Mouse (Mus musculus) gastrocnemius, postnatal 25 days (tissue): ENCODE results near the gene Engase. TPM values are rescaled to one million over a fixed set of nuclear protein-coding genes. Genes with fewer than 3 reads are reported as not detected.

Experiments
- DNase-seq: peaks from one replicate; pipeline ENCODE4 v3.0.0; 2022
- total RNA-seq, 2 experiments: library from RNA; stranded (reverse); gene quantifications; 1 replicate in 1 of 2; 2 replicates in 1 of 2; pipeline ENCODE4 v1.2.3; 2021

Gene Engase
- total RNA-seq, 2 experiments from 2014 or later: 5.4 to 9.5 TPM

DNA sequence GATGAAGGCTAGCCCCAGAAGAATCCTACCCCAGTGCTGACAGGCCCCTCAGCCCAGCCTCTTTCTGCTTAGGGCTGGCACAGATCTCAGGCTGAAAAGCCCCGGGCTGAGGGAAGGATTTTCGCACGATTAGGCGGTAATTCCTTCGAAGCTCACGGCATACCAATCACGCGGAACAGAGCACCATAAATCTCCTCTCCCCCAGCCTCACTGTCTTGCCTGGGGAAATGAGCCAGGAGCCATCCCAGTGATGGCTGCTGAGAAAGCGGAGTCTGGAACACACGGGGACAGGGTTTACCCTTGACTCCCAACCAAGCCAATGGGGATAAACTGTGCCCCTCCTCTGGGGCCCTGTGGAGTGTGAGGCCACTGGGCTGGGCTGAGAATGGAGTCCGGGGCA, 48.4 kb downstream of the Engase start:
- DNase-seq: no peak

DNA sequence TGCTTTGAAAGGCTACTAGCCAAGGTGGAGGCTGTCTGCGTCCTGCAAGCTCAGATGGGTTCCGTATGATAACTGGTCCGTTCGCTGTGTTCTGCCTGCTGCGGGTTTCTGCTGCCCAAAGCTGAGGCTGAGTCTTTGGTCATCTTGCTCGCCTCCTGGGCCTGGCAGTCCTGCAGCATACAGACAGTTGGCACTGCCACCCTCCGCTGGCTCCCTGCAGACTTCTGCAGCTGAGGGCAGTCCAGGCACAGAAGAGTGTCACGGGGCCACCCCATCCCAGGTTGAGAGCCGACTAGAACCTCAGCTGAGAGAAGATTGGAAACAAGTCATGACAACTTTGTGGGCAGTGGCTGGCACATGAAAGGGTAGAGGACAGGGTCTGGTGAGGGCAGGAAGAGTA, 52.1 kb downstream of the Engase start:
- DNase-seq: no peak

DNA sequence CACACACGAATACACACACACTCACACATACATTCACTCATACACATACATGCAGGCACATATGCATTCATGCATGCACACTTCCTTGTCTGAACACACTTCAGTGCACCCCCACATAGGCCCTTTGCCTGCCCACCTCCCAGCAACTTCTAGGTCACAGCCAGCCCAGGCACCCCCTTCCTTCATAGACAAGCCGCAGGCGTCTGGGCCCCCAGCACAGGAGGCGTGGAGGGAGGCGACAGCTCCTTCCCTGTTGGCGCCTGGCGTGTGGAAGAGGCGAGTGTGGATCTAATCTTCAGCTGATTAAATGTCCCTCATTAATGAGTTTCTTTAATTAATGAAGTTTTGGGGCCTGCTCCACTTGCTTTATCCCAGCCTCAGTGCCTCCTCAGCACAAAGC, 53.7 kb downstream of the Engase start:
- DNase-seq: no peak

DNA sequence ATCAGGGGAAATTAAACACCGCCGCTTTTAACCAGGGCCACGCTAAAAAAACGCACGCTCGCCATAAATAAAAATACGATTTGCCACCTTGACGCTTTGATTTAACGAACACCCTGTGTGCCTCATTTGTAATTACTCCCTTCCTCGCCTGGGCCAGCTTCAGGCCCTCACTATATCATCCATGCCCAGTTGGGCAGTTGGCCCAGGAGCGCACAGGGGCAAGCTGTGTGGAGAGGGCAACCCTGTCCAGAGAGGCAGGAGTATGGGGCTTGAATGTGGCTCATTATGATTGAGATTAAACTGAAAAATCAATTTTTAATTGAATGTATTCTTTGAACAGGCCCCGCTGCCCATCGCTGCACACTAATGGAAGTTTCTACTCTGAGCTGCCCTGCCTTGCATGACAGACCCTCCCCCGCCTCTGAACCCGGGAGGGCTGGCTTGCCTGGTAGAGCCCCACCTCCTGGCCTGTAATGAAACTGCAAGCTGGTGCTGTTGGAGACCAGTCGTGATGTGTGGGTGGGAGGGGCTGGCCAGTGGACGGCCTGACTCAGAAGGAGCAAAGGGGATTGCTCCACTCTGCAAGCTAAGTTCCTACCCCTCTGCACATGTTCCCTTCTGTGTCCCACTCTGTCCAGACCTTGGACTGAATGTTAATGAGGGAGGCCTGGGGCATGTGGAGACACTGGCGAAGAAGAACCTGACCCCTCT, 57.9 kb downstream of the Engase start:
- peak; percentile 24 for DNase-seq

DNA sequence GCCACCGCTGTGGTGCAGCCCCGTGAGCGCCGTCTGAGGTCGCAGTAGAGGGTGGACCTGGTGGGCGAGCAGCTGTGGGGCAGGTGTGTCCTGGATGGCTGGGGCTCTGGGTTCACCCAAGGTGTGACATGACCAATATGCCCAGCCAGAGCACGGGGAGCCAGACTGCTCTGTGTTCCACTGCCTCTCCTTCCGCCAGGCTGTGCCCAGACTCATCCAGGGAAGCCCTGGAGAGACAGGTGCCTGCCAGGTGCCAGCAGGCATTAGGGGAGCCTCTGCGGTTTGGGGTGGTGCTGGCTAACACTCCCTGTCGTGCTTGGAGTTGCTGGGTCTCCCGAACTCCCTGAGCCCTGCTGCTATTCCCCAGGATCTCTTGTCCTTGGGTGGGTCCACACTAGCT, 61.4 kb downstream of the Engase start:
- no peak for DNase-seq

Other genes starting within 250 kb of the Engase start
- gene Cyth1, start 228.2 kb upstream of the Engase start, total RNA-seq: 10 to 100 TPM; 30.0 to 32.3 TPM
- gene Usp36, start 186.6 kb upstream of the Engase start, total RNA-seq: 10 to 100 TPM; 11.9 to 12.8 TPM
- 1 to 10 TPM in 1 of 2 experiments, under 1 TPM in 1; 0.99 to 1.0 TPM for gene Cep295nl, start 134.3 kb upstream of the Engase start, total RNA-seq
- gene Timp2, start 121.1 kb upstream of the Engase start, total RNA-seq: 10 to 100 TPM; 77.3 to 96.4 TPM
- gene Lgals3bp, start 74.7 kb upstream of the Engase start, total RNA-seq: 10 to 100 TPM; 11.0 to 14.7 TPM
- gene Cant1, start 57.7 kb upstream of the Engase start, total RNA-seq: 1 to 10 TPM; 9.3 to 9.9 TPM
- 10 to 100 TPM in 1 of 2 experiments, 1 to 10 TPM in 1; 9.2 to 13.4 TPM for gene C1qtnf1, start 48.6 kb upstream of the Engase start, total RNA-seq